Mouse (Mus musculus) hindbrain, embryonic 11.5 days (tissue): ENCODE results near the gene Pga5. TPM values are rescaled to one million over a fixed set of nuclear protein-coding genes. Genes with fewer than 3 reads are reported as not detected.

ENCODE experiments used
- ATAC-seq: fragments of 200-750 bp; cut with Nextera tagmentation; 2 replicates; pipeline ENCODE4 v1.8.0; 2017; ENCODE audit warnings: mild to moderate bottlenecking, moderate TSS enrichment, moderate library complexity; ENCODE audit not compliant: low FRiP score
- DNase-seq: peaks from one replicate; pipeline ENCODE4 v3.0.0-alpha.2; 2015; ENCODE audit warnings: low spot score
- H3K27ac ChIP-seq: fragments of 300-500 bp; sonication (generic); 2 replicates; pipeline ENCODE4 v1.5.1; 2014; ENCODE audit warnings: mild to moderate bottlenecking, low read depth, low read length
- H3K27me3 ChIP-seq: fragments of 300-500 bp; sonication (generic); 2 replicates; pipeline ENCODE4 v1.6.1; 2014; ENCODE audit warnings: mild to moderate bottlenecking, low read length, moderate library complexity, mixed read lengths; ENCODE audit not compliant: control insufficient read depth, insufficient read depth
- H3K36me3 ChIP-seq: fragments of 300-500 bp; sonication (generic); 2 replicates; pipeline ENCODE4 v1.6.1; 2014; ENCODE audit warnings: mild to moderate bottlenecking, low read length, moderate library complexity, mixed read lengths; ENCODE audit not compliant: control insufficient read depth, insufficient read depth
- H3K4me1 ChIP-seq: fragments of 300-500 bp; sonication (generic); replicated peaks from 2 replicates; pipeline ENCODE4 v1.6.1; 2014; ENCODE audit warnings: low read length, mixed read lengths; ENCODE audit not compliant: control insufficient read depth, insufficient read depth
- H3K4me2 ChIP-seq: fragments of 300-500 bp; sonication (generic); replicated peaks from 2 replicates; pipeline ENCODE4 v1.6.1; 2014; ENCODE audit warnings: mild to moderate bottlenecking, low read depth, low read length
- H3K4me3 ChIP-seq: fragments of 300-500 bp; sonication (generic); 2 replicates; pipeline ENCODE4 v1.5.1; 2014; ENCODE audit warnings: low read depth, low read length
- H3K9ac ChIP-seq: fragments of 300-500 bp; sonication (generic); 2 replicates; pipeline ENCODE4 v1.6.1; 2014; ENCODE audit warnings: low read depth, low read length
- H3K9me3 ChIP-seq: fragments of 300-500 bp; sonication (generic); 2 replicates; pipeline ENCODE4 v1.6.1; 2016; ENCODE audit warnings: low read length; ENCODE audit not compliant: control insufficient read depth
- WGBS: fragments of 180-500 bp; shearing (Covaris S2); extraction: QIAGEN DNeasy Blood & Tissue Kit; methylation state at CpG from one replicate; pipeline ENCODE4 v1.1.7; 2014; 5-methylcytosine and 5-hydroxymethylcytosine counted together
- polyA plus RNA-seq: library from polyadenylated mRNA; unstranded; fragments of >200 nt; fragmentation: Nextera tagmentation; extraction: Ambion mirVana; gene quantifications from 2 replicates; pipeline ENCODE4 v1.2.1, GENCODE M21; 2014

Gene Pga5
- not detected in 2 replicates for polyA plus RNA-seq

GRCm38 (mm10) chr19:10677915-10678771 is at the start of gene Pga5:
Gene Pga5 (minus strand): TSS chr19:10678071.
- Histone ChIP-seq H3K9me3 (no peaks in the 10 kb centered on the region), H3K4me1 (no peaks in the 10 kb centered on the region), H3K4me2 (no peak within 1 kb of the TSS), H3K36me3 (no peaks in the 10 kb centered on the region), H3K9ac (no peak within 1 kb of the TSS), H3K27me3 (no peaks in the 10 kb centered on the region), H3K4me3 (no peak within 1 kb of the TSS), H3K27ac (no peak within 1 kb of the TSS)
- peak; percentile 60; the same call in 1 of the 2 replicates for ATAC-seq
- DNase-seq: peak; percentile 84
- WGBS: 42% methylated on average over 6 of the region's 6 CpGs

- no peak overlapping the region for H3K4me2 ChIP-seq
- no peaks in the 10 kb centered on the region for H3K9me3 ChIP-seq
- no peak for DNase-seq
- H3K27ac ChIP-seq: no peak overlapping the region
- peaks cover 6% of the 10 kb centered on the region for H3K4me1 ChIP-seq
- H3K36me3 ChIP-seq: no peaks in the 10 kb centered on the region
- WGBS: 78% methylated on average over 13 of the region's 13 CpGs
- no peak overlapping the region for H3K4me3 ChIP-seq
- H3K27me3 ChIP-seq: no peaks in the 10 kb centered on the region
- H3K9ac ChIP-seq: no peak overlapping the region
- no peak for ATAC-seq
Measured at GRCm38 (mm10) chr19:10724629-10725363, 46.9 kb upstream of the Pga5 start.

GRCm38 (mm10) chr19:10723649-10724048 is 45.8 kb upstream of the Pga5 start:
- no peak overlapping the region for H3K27ac ChIP-seq
- DNase-seq (peak; percentile 15), ATAC-seq (no peak)
- H3K9me3 ChIP-seq: no peaks in the 10 kb centered on the region
- H3K9ac ChIP-seq: no peak overlapping the region
- no peak overlapping the region for H3K4me2 ChIP-seq
- peaks cover 6% of the 10 kb centered on the region for H3K4me1 ChIP-seq
- WGBS: 45% methylated on average over 5 of the region's 5 CpGs
- H3K4me3 ChIP-seq: no peak overlapping the region
- no peaks in the 10 kb centered on the region for H3K27me3 ChIP-seq
- H3K36me3 ChIP-seq: no peaks in the 10 kb centered on the region

GRCm38 (mm10) chr19:10723084-10723483 is 45.2 kb upstream of the Pga5 start:
- ATAC-seq: no peak
- no peak overlapping the region for H3K27ac ChIP-seq
- 19% methylated on average over 13 of the region's 13 CpGs for WGBS

GRCm38 (mm10) chr19:10721064-10721463 is 43.2 kb upstream of the Pga5 start:
- Histone ChIP-seq H3K9me3 (no peaks in the 10 kb centered on the region), H3K4me3 (no peak overlapping the region), H3K27ac (no peak overlapping the region), H3K4me1 (peaks cover 6% of the 10 kb centered on the region), H3K36me3 (no peaks in the 10 kb centered on the region), H3K27me3 (no peaks in the 10 kb centered on the region), H3K9ac (no peak overlapping the region), H3K4me2 (no peak overlapping the region)
- 57% methylated on average over 5 of the region's 5 CpGs for WGBS
- DNase-seq (no peak), ATAC-seq (no peak)

More at GRCm38 (mm10) chr19:10723084-10723483, 45.2 kb upstream of the Pga5 start:
- H3K4me1 ChIP-seq: peaks cover 6% of the 10 kb centered on the region
- no peak overlapping the region for H3K9ac ChIP-seq
- H3K4me2 ChIP-seq: no peak overlapping the region
- no peaks in the 10 kb centered on the region for H3K9me3 ChIP-seq
- no peaks in the 10 kb centered on the region for H3K27me3 ChIP-seq
- H3K36me3 ChIP-seq: no peaks in the 10 kb centered on the region
- no peak for DNase-seq
- no peak overlapping the region for H3K4me3 ChIP-seq

GRCm38 (mm10) chr19:10720524-10720923 is 42.7 kb upstream of the Pga5 start:
- Histone ChIP-seq H3K4me2 (no peak overlapping the region), H3K9ac (no peak overlapping the region), H3K9me3 (no peaks in the 10 kb centered on the region), H3K27ac (peak overlapping the region; percentile 45), H3K4me3 (no peak overlapping the region), H3K4me1 (peaks cover 6% of the 10 kb centered on the region), H3K36me3 (no peaks in the 10 kb centered on the region), H3K27me3 (no peaks in the 10 kb centered on the region)
- ATAC-seq (no peak), DNase-seq (no peak)
- WGBS: 34% methylated on average over 3 of the region's 3 CpGs

- no peak overlapping the region for H3K9ac ChIP-seq
- ATAC-seq (peak; percentile 72), DNase-seq (no peak)
- H3K4me1 ChIP-seq: peaks cover 6% of the 10 kb centered on the region
- no peaks in the 10 kb centered on the region for H3K36me3 ChIP-seq
- WGBS: 37% methylated on average over 2 of the region's 2 CpGs
- H3K4me3 ChIP-seq: no peak overlapping the region
- H3K4me2 ChIP-seq: no peak overlapping the region
- no peaks in the 10 kb centered on the region for H3K9me3 ChIP-seq
- H3K27ac ChIP-seq: no peak overlapping the region
- no peaks in the 10 kb centered on the region for H3K27me3 ChIP-seq
Measured at GRCm38 (mm10) chr19:10719751-10720150, 41.9 kb upstream of the Pga5 start.

GRCm38 (mm10) chr19:10718251-10718775 is 40.4 kb upstream of the Pga5 start:
- H3K36me3 ChIP-seq: no peaks in the 10 kb centered on the region
- H3K4me3 ChIP-seq: no peak overlapping the region
- ATAC-seq (no peak), DNase-seq (no peak)
- WGBS: 79% methylated on average over 7 of the region's 7 CpGs
- no peaks in the 10 kb centered on the region for H3K27me3 ChIP-seq
- no peaks in the 10 kb centered on the region for H3K9me3 ChIP-seq
- no peak overlapping the region for H3K9ac ChIP-seq
- H3K4me2 ChIP-seq: no peak overlapping the region
- no peak overlapping the region for H3K27ac ChIP-seq
- peaks cover 5% of the 10 kb centered on the region for H3K4me1 ChIP-seq
